ENCODE assay signal across 8 mouse cellular contexts in the genomic region with DNA sequence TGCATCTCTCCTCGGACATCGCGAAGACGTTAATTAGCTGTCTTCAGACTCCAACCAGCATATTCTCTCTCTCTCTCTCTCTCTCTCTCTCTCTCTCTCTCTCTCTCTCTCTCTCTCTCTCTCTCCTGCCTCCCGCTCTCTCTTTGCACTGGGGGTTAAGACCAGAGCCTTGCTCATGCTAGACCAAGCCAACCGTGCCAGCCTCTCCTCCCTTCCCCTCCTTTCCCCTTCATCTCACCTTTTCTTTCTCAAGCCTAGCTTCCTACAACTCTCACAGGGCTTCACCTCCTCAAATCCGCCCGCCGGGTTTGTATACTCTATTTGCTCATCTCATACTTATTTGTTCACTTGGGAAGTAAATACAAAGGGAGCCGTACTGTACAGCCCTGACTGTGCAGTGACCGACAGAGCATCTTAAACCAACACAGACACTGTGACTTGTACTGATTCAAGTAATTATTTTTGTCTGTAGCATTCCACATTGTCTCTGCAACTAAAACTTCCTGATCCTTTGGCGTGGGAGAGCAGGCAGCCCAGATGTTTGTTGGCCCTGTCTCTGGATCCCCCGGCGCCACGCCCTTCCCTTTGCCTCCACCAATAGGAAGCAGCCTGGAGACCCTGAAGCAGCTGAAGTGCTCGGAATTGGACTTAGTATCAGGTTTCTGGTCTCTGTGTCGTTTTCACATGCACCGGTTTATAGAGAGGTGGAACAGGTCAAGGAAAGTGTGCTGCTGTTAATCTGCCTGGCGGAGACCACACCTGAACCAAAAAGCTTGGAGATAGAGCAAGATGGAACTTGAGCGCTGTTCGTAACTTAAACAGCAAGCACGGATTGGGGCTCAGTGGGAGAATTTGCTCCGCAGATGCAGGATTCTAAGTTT.
DNase-seq lines count a peak whose midpoint lies in the region; ATAC-seq and TF ChIP-seq lines count a peak whose summit lies in the region.

No protein-coding gene starts in this region.

- H3K4me3 ChIP-seq in kidney, postnatal 0 days (replicated peaks; ENCODE audit: low read depth, low read length), result peak overlapping the region; percentile 23; the same call in 1 of the 2 replicates
- peak overlapping the region; percentile 30 for H3K4me3 ChIP-seq in lung, embryonic 15.5 days

- WGBS in kidney, postnatal 0 days, result 14% methylated on average over 23 of the region's 23 CpGs
- 9% methylated on average over 23 of the region's 23 CpGs for WGBS in lung, embryonic 15.5 days

- no peaks in the 10 kb centered on the region for H3K27me3 ChIP-seq in kidney, postnatal 0 days (ENCODE audit: insufficient read depth, low read length)
- peaks cover 13% of the 10 kb centered on the region for H3K27me3 ChIP-seq in lung, embryonic 15.5 days

- no peaks in the 10 kb centered on the region for H3K36me3 ChIP-seq in kidney, postnatal 0 days (ENCODE audit: insufficient read depth, low read length)
- H3K36me3 ChIP-seq in lung, embryonic 15.5 days, result no peaks in the 10 kb centered on the region

- DNase-seq in kidney, postnatal 0 days (ENCODE audit: low spot score), result peak; percentile 93
- no peak for DNase-seq in kidney, adult 8-10 months
- peak; percentile 81 for DNase-seq in embryo, embryonic 9.5 days (ENCODE audit: extremely low spot score)
- DNase-seq in heart, postnatal 4 days, result peak; percentile 52
- peak; percentile 51 for DNase-seq in ovary, postnatal 36 days (ENCODE audit: low spot score)
- no peak for DNase-seq in layer of hippocampus, adult 9-10 months (ENCODE audit: low spot score)

- no peaks in the 10 kb centered on the region for H3K4me1 ChIP-seq in kidney, postnatal 0 days (replicated peaks; ENCODE audit: insufficient read depth, low read length)
- 0 out of 2 replicates have a peak, but pooled peaks cover 8% of the 10 kb centered on the region for H3K4me1 ChIP-seq in lung, embryonic 15.5 days

- H3K27ac ChIP-seq in kidney, postnatal 0 days, result no peak overlapping the region
- H3K27ac ChIP-seq in lung, embryonic 15.5 days, result no peak overlapping the region

- no peak for TF ChIP-seq CTCF in kidney, postnatal 0 days (IDR thresholded peaks at IDR 0.05; ENCODE audit: low read depth)

- no peak overlapping the region for H3K9ac ChIP-seq in kidney, postnatal 0 days (ENCODE audit: low read depth, low read length)
- H3K9ac ChIP-seq in lung, embryonic 15.5 days, result peak overlapping the region; percentile 19; the same call in 1 of the 2 replicates

- ATAC-seq in kidney, postnatal 0 days (replicated peaks; ENCODE audit: low FRiP score, low read depth), result peak; percentile 80
- ATAC-seq in lung, embryonic 15.5 days (ENCODE audit: borderline replicate concordance, extremely low read depth, low FRiP score, low TSS enrichment), result peak; percentile 92; the same call in 1 of the 2 replicates
- ATAC-seq in megakaryocyte progenitor cell, adult 5-6 weeks (replicated peaks; ENCODE audit: poor library complexity), result no peak

- no peaks in the 10 kb centered on the region for H3K9me3 ChIP-seq in kidney, postnatal 0 days (replicated peaks; ENCODE audit: low read length)
- no peaks in the 10 kb centered on the region for H3K9me3 ChIP-seq in lung, embryonic 15.5 days

- peak overlapping the region; percentile 47 for H3K4me2 ChIP-seq in kidney, postnatal 0 days (ENCODE audit: low read length)
- peak overlapping the region; percentile 60 for H3K4me2 ChIP-seq in lung, embryonic 15.5 days

Comparison
In these comparisons a context has a peak if more than half of its experiments do, and no peak if none do; other contexts are left out.
1. DNase-seq: peak in kidney, postnatal 0 days (single experiment), embryo, embryonic 9.5 days (single experiment), heart, postnatal 4 days (single experiment) and ovary, postnatal 36 days (single experiment); none in kidney, adult 8-10 months (0 of 2) and layer of hippocampus, adult 9-10 months (single experiment).